Comparison of ENCODE assay signal across 14 mouse cellular contexts in genomic region chr5:24873221-24873620, GRCm38 (mm10).
"Had no signal": no experiment of that assay in that cellular context is flagged by ENCODE, and none has a peak within 500 bp of the region (broad histone marks: within the 10 kb centered on the region; RNA-seq: fewer than 3 reads in every experiment).

No protein-coding gene starts in this region.

- H3K9me3 ChIP-seq: megakaryocyte, embryonic 14.5 days; midbrain, embryonic 13.5 days; midbrain, embryonic 15.5 days; neural tube, embryonic 12.5 days; stomach, embryonic 15.5 days had no signal

- H3K4me3 ChIP-seq: megakaryocyte, embryonic 14.5 days; midbrain, embryonic 13.5 days; midbrain, embryonic 15.5 days; neural tube, embryonic 12.5 days; stomach, embryonic 15.5 days had no signal

- H3K4me2 ChIP-seq: lung, embryonic 14.5 days; midbrain, embryonic 11.5 days; midbrain, embryonic 13.5 days; midbrain, embryonic 15.5 days; neural tube, embryonic 12.5 days; stomach, embryonic 15.5 days had no signal

- H3K27ac ChIP-seq: macrophage; midbrain, embryonic 13.5 days; midbrain, embryonic 15.5 days; neural tube, embryonic 12.5 days; stomach, embryonic 15.5 days; stomach, postnatal 0 days had no signal

- H3K4me1 ChIP-seq: neural tube, embryonic 12.5 days; stomach, embryonic 15.5 days had no signal

- DNase-seq: lung, embryonic 14.5 days; lung, postnatal 10 days; right cerebral cortex, postnatal 14 days; thymus, adult 2 months; thymus, postnatal 25 days; thymus, postnatal 4 days had no signal

- ATAC-seq: midbrain, embryonic 13.5 days; midbrain, embryonic 15.5 days had no signal

- H3K9ac ChIP-seq: lung, embryonic 14.5 days; midbrain, embryonic 13.5 days; midbrain, embryonic 15.5 days; neural tube, embryonic 12.5 days; stomach, embryonic 15.5 days had no signal

- H3K27me3 ChIP-seq: megakaryocyte, embryonic 14.5 days; midbrain, embryonic 13.5 days; midbrain, embryonic 15.5 days; neural tube, embryonic 12.5 days; stomach, embryonic 15.5 days had no signal
